Mouse (Mus musculus): ENCODE data around the gene Ucp3. TPM values are rescaled to one million over a fixed set of nuclear protein-coding genes. Genes with fewer than 3 reads are reported as not detected.

Ucp3 gene
- polyA plus RNA-seq, 1 experiment: 4.4 TPM

- Histone ChIP-seq H3K27ac (ENCODE audit: insufficient read depth, low read length) (0 out of 2 replicates have a peak overlapping the region, but pooled peaks have one; percentile 13), H3K27me3 (ENCODE audit: control insufficient read depth, insufficient read depth, low read length) (no peaks in the 10 kb centered on the region), H3K4me1 (ENCODE audit: control insufficient read depth, insufficient read depth, low read length) (peaks cover 7% of the 10 kb centered on the region), H3K4me3 (replicated peaks; ENCODE audit: insufficient read depth, low read depth, low read length) (no peak overlapping the region)
- TF ChIP-seq POLR2A (IDR thresholded peaks at IDR 0.05; ENCODE audit: borderline replicate concordance, insufficient read depth, low read length): no peak
- no peak for TF ChIP-seq CTCF (IDR thresholded peaks at IDR 0.05; ENCODE audit: borderline replicate concordance, insufficient read depth, low read depth, low read length)
- DNase-seq: peak in 1 of 2 experiments; percentile 28
- 17% methylated on average over 4 of the region's 4 CpGs for WGBS
These were observed 7.5 kb upstream of the Ucp3 start for GRCm38 (mm10) chr7:100465248-100465647.

- Histone ChIP-seq H3K4me3 (replicated peaks; ENCODE audit: insufficient read depth, low read depth, low read length) (no peak overlapping the region), H3K27me3 (ENCODE audit: control insufficient read depth, insufficient read depth, low read length) (no peaks in the 10 kb centered on the region), H3K27ac (ENCODE audit: insufficient read depth, low read length) (no peak overlapping the region), H3K4me1 (ENCODE audit: control insufficient read depth, insufficient read depth, low read length) (peaks cover 7% of the 10 kb centered on the region)
- DNase-seq: no peak
- TF ChIP-seq CTCF (IDR thresholded peaks at IDR 0.05; ENCODE audit: borderline replicate concordance, insufficient read depth, low read depth, low read length) (no peak), POLR2A (IDR thresholded peaks at IDR 0.05; ENCODE audit: borderline replicate concordance, insufficient read depth, low read length) (no peak)
- 34% methylated on average over 5 of the region's 5 CpGs for WGBS
These were observed 7.0 kb upstream of the Ucp3 start for GRCm38 (mm10) chr7:100465656-100466309.

GRCm38 (mm10) chr7:100466781-100467510, 5.8 kb upstream of the Ucp3 start:
- 95% methylated on average over 11 of the region's 11 CpGs for WGBS
- DNase-seq: no peak
- peaks cover 3% of the 10 kb centered on the region for H3K4me1 ChIP-seq (ENCODE audit: control insufficient read depth, insufficient read depth, low read length)
- H3K4me3 ChIP-seq (replicated peaks; ENCODE audit: insufficient read depth, low read depth, low read length): no peak overlapping the region
- no peak for TF ChIP-seq CTCF (IDR thresholded peaks at IDR 0.05; ENCODE audit: borderline replicate concordance, insufficient read depth, low read depth, low read length)
- TF ChIP-seq POLR2A (IDR thresholded peaks at IDR 0.05; ENCODE audit: borderline replicate concordance, insufficient read depth, low read length): no peak
- no peak overlapping the region for H3K27ac ChIP-seq (ENCODE audit: insufficient read depth, low read length)
- no peaks in the 10 kb centered on the region for H3K27me3 ChIP-seq (ENCODE audit: control insufficient read depth, insufficient read depth, low read length)

- TF ChIP-seq POLR2A (IDR thresholded peaks at IDR 0.05; ENCODE audit: borderline replicate concordance, insufficient read depth, low read length) (no peak), CTCF (IDR thresholded peaks at IDR 0.05; ENCODE audit: borderline replicate concordance, insufficient read depth, low read depth, low read length) (no peak)
- Histone ChIP-seq H3K27me3 (ENCODE audit: control insufficient read depth, insufficient read depth, low read length) (no peaks in the 10 kb centered on the region), H3K4me1 (ENCODE audit: control insufficient read depth, insufficient read depth, low read length) (peaks cover 3% of the 10 kb centered on the region), H3K27ac (ENCODE audit: insufficient read depth, low read length) (no peak overlapping the region), H3K4me3 (replicated peaks; ENCODE audit: insufficient read depth, low read depth, low read length) (no peak overlapping the region)
- DNase-seq: no peak
- WGBS: 90% methylated on average over 6 of the region's 6 CpGs
These were observed 4.0 kb upstream of the Ucp3 start for GRCm38 (mm10) chr7:100468761-100469160.

GRCm38 (mm10) chr7:100469502-100469901, 3.3 kb upstream of the Ucp3 start:
- H3K4me1 ChIP-seq (ENCODE audit: control insufficient read depth, insufficient read depth, low read length): peaks cover 3% of the 10 kb centered on the region
- no peak for DNase-seq
- no peak overlapping the region for H3K4me3 ChIP-seq (replicated peaks; ENCODE audit: insufficient read depth, low read depth, low read length)
- H3K27ac ChIP-seq (ENCODE audit: insufficient read depth, low read length): no peak overlapping the region
- no peaks in the 10 kb centered on the region for H3K27me3 ChIP-seq (ENCODE audit: control insufficient read depth, insufficient read depth, low read length)
- 100% methylated on average over 1 of the region's 1 CpGs for WGBS
- TF ChIP-seq POLR2A (IDR thresholded peaks at IDR 0.05; ENCODE audit: borderline replicate concordance, insufficient read depth, low read length): no peak
- no peak for TF ChIP-seq CTCF (IDR thresholded peaks at IDR 0.05; ENCODE audit: borderline replicate concordance, insufficient read depth, low read depth, low read length)

GRCm38 (mm10) chr7:100470796-100471406, 1.9 kb upstream of the Ucp3 start:
- 92% methylated on average over 11 of the region's 11 CpGs for WGBS
- DNase-seq: no peak

GRCm38 (mm10) chr7:100471407-100471797, 1.4 kb upstream of the Ucp3 start:
- TF ChIP-seq CTCF (IDR thresholded peaks at IDR 0.05; ENCODE audit: borderline replicate concordance, insufficient read depth, low read depth, low read length) (no peak), POLR2A (IDR thresholded peaks at IDR 0.05; ENCODE audit: borderline replicate concordance, insufficient read depth, low read length) (no peak)
- H3K27ac ChIP-seq (ENCODE audit: insufficient read depth, low read length): no peak overlapping the region
- no peaks in the 10 kb centered on the region for H3K27me3 ChIP-seq (ENCODE audit: control insufficient read depth, insufficient read depth, low read length)
- H3K4me3 ChIP-seq (replicated peaks; ENCODE audit: insufficient read depth, low read depth, low read length): no peak overlapping the region
- 90% methylated on average over 1 of the region's 1 CpGs for WGBS
- peaks cover 4% of the 10 kb centered on the region; the same call in 1 of the 2 replicates for H3K4me1 ChIP-seq (ENCODE audit: control insufficient read depth, insufficient read depth, low read length)
- no peak for DNase-seq

More at GRCm38 (mm10) chr7:100470796-100471406, 1.9 kb upstream of the Ucp3 start:
- peaks cover 4% of the 10 kb centered on the region; the same call in 1 of the 2 replicates for H3K4me1 ChIP-seq (ENCODE audit: control insufficient read depth, insufficient read depth, low read length)
- TF ChIP-seq CTCF (IDR thresholded peaks at IDR 0.05; ENCODE audit: borderline replicate concordance, insufficient read depth, low read depth, low read length) (no peak), POLR2A (IDR thresholded peaks at IDR 0.05; ENCODE audit: borderline replicate concordance, insufficient read depth, low read length) (no peak)
- H3K27ac ChIP-seq (ENCODE audit: insufficient read depth, low read length): no peak overlapping the region
- no peaks in the 10 kb centered on the region for H3K27me3 ChIP-seq (ENCODE audit: control insufficient read depth, insufficient read depth, low read length)
- H3K4me3 ChIP-seq (replicated peaks; ENCODE audit: insufficient read depth, low read depth, low read length): no peak overlapping the region

Measured in cerebellum, adult 2 months (tissue).